Mouse (Mus musculus) kidney, embryonic 16.5 days (tissue): Measurements from ENCODE around the gene Gm20388. TPM values are rescaled to one million over a fixed set of nuclear protein-coding genes. Genes with fewer than 3 reads are reported as not detected.

ENCODE experiments used
- ATAC-seq: fragments of 200-750 bp; cut with Nextera tagmentation; 2 replicates; pipeline ENCODE4 v1.8.0; 2017; ENCODE audit warnings: moderate TSS enrichment; ENCODE audit not compliant: low FRiP score, low TSS enrichment
- H3K27ac ChIP-seq: fragments of 300-500 bp; sonication (generic); 2 replicates; pipeline ENCODE4 v1.5.1; 2014; ENCODE audit warnings: low read length
- H3K27me3 ChIP-seq: fragments of 300-500 bp; sonication (generic); 2 replicates; pipeline ENCODE4 v1.6.1; 2014; ENCODE audit warnings: low read length, control low read depth, mixed read lengths; ENCODE audit not compliant: insufficient read depth
- H3K36me3 ChIP-seq: fragments of 300-500 bp; sonication (generic); 2 replicates; pipeline ENCODE4 v1.6.1; 2014; ENCODE audit warnings: low read length, control low read depth, mixed read lengths; ENCODE audit not compliant: insufficient read depth
- H3K4me1 ChIP-seq: fragments of 300-500 bp; sonication (generic); 2 replicates; pipeline ENCODE4 v1.6.1; 2014; ENCODE audit warnings: low read length, control low read depth, mixed read lengths; ENCODE audit not compliant: insufficient read depth
- H3K4me2 ChIP-seq: fragments of 300-500 bp; sonication (generic); replicated peaks from 2 replicates; pipeline ENCODE4 v1.6.1; 2014; ENCODE audit warnings: low read depth, low read length
- H3K4me3 ChIP-seq: fragments of 300-500 bp; sonication (generic); 2 replicates; pipeline ENCODE4 v1.5.1; 2014; ENCODE audit warnings: mild to moderate bottlenecking, low read length
- H3K9ac ChIP-seq: fragments of 300-500 bp; sonication (generic); replicated peaks from 2 replicates; pipeline ENCODE4 v1.6.1; 2014; ENCODE audit warnings: low read length
- H3K9me3 ChIP-seq: fragments of 300-500 bp; sonication (generic); 2 replicates; pipeline ENCODE4 v1.6.1; 2016; ENCODE audit warnings: low read length, control low read depth
- WGBS: fragments of 180-500 bp; shearing (Covaris S2); extraction: QIAGEN DNeasy Blood & Tissue Kit; methylation state at CpG from one replicate; pipeline ENCODE4 v1.1.7; 2014; 5-methylcytosine and 5-hydroxymethylcytosine counted together
- polyA plus RNA-seq: library from polyadenylated mRNA; unstranded; fragments of >200 nt; fragmentation: Nextera tagmentation; extraction: Ambion mirVana; gene quantifications from 2 replicates; pipeline ENCODE4 v1.2.1, GENCODE M21; 2015

The Gm20388 gene
- polyA plus RNA-seq, 1 experiment from 2014 or later: 7.7 TPM

DNA sequence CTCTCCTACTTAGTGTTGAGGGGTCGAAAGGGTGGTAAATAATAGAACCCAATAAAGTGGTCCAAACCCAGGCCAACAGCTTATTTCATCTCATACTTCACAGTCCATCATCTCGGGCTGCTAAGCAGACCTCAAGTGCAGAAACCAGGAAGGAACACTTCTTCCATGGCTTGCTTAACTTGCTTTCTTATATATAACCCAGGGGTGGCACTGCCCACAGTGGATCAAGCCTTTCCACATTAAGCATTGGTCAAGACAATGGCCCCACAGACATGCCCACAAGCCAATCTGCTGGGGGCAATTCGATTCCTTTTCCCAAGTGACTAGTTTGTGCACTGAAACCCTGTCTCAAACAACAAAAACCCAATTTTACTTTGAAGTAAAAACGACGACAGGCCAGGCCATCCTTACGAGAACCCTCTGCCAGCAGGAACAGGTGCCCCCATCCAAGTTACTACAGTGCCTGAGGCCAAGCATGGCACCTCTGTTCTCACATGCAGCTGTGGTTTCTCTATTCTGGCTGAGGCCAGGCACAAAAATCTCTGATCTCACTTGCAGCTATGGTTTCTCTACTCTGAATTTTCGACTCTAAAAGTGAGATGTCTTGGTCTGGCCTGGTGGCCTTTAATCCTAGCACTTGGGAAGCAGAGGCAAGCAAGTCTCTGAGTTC is 3007.9 kb downstream of the Gm20388 start:
- no peak overlapping the region for H3K9ac ChIP-seq
- 63% methylated on average over 7 of the region's 7 CpGs for WGBS
- H3K4me3 ChIP-seq: no peak overlapping the region
- no peaks in the 10 kb centered on the region for H3K27me3 ChIP-seq
- no peak overlapping the region for H3K27ac ChIP-seq
- peaks cover 8% of the 10 kb centered on the region for H3K36me3 ChIP-seq
- ATAC-seq: no peak
- H3K4me2 ChIP-seq: no peak overlapping the region
- no peaks in the 10 kb centered on the region for H3K9me3 ChIP-seq
- H3K4me1 ChIP-seq: peaks cover 33% of the 10 kb centered on the region

DNA sequence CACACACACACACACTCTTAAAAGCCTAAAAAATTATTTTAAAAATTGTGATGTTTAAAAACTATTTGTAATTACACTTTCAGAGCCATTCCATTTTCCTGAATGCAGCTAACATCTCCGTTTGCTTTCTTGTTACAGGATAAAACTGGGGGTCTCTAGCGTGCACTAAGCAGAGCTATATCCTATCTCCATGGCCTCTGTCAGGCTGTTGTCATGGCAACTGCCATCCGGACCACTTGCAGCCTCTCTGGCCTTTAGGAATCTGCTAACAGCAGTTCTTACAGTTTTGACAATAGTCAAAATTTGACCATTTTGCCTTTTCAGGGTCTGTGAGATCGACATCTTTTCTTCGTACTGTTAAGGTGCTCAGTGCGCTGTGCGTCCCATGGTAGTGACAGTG is 3010.2 kb downstream of the Gm20388 start:
- Histone ChIP-seq H3K9me3 (no peaks in the 10 kb centered on the region), H3K4me2 (no peak overlapping the region), H3K27ac (no peak overlapping the region), H3K4me1 (peaks cover 48% of the 10 kb centered on the region), H3K27me3 (no peaks in the 10 kb centered on the region), H3K36me3 (no peaks in the 10 kb centered on the region; the same call in 1 of the 2 replicates), H3K4me3 (no peak overlapping the region), H3K9ac (no peak overlapping the region)
- no peak for ATAC-seq
- WGBS: 71% methylated on average over 7 of the region's 7 CpGs

DNA sequence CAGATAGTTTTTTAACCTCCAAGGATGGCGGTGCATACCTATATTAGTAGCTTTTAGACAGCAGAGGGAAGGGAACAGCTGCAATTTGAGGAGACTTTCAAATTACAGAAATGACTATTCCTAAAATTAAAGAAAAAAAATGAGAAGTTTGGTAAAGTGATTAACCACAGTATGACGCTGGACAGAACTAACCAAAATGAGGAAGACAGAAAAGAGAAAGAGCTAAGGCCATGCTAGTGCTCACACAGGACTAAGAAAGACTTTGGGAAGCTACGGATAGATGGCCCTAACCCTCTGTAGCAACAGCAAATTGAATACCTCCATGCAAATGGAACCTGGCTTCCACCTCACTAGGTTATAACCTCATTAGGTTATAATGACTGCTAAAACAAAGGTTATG is 3012.3 kb downstream of the Gm20388 start:
- ATAC-seq: no peak
- WGBS: 84% methylated on average over 3 of the region's 3 CpGs
- no peak overlapping the region for H3K9ac ChIP-seq

DNA sequence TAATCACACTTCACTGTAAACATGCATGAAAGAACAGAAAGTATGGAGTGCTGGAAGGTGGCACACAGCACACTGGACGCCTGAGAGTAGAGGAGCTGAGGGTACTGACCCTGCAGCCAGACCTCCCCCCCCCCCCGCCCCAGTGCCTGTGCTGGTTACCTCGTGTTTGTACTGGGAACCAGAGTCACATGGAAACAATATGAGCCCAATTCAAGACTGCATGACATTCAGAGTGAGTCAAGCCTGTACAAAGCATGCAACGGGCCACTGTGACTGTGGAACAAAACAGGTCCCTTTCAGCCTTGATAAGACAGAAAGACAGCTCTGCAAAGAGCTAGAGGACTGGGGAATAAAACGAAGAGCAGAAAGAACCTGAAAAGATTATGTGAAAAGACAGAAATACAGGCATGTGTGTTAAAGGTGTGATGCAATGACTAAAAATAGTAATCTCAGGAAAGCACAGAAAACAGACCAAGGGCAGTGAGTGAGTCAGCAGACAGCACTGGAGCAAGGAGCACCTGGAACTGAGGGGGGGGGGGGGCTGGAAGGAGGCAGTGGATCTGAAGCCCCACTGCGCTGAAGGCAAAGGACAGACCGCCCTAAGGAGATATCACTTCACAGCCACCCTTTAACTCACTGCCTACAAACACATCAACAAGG is 3012.9 kb downstream of the Gm20388 start:
- H3K4me2 ChIP-seq: no peak overlapping the region
- H3K27me3 ChIP-seq: no peaks in the 10 kb centered on the region
- no peak overlapping the region for H3K9ac ChIP-seq
- 0 out of 2 replicates have a peak, but pooled peaks cover under 1% of the 10 kb centered on the region for H3K36me3 ChIP-seq
- no peak overlapping the region for H3K27ac ChIP-seq
- H3K9me3 ChIP-seq: no peaks in the 10 kb centered on the region
- no peak for ATAC-seq
- 61% methylated on average over 7 of the region's 7 CpGs for WGBS
- no peak overlapping the region for H3K4me3 ChIP-seq
- H3K4me1 ChIP-seq: peaks cover 33% of the 10 kb centered on the region

More for the DNA sequence above, 3012.3 kb downstream of the Gm20388 start:
- Histone ChIP-seq H3K4me3 (no peak overlapping the region), H3K4me1 (peaks cover 39% of the 10 kb centered on the region), H3K9me3 (no peaks in the 10 kb centered on the region), H3K27ac (no peak overlapping the region), H3K4me2 (no peak overlapping the region), H3K36me3 (no peaks in the 10 kb centered on the region), H3K27me3 (no peaks in the 10 kb centered on the region)

DNA sequence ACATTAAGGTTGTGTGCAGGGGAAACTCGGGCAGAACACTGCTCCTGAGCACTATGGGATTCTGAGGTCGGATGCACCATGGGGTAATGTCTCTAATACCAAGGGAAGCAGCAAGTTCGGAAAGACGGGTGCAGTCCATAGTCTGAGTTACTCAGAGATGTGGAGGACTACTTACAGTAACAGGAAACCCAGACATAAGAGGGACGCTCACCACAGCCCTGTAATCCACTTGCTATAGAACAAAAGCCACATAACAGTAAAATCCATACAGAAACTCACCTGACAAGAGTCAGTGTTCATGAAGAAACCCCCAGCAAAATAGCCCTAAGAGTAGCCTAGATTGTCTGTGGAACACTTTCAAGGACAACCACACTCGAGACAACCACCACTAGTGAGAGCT is 3013.4 kb downstream of the Gm20388 start:
- no peak overlapping the region for H3K27ac ChIP-seq
- 0 out of 2 replicates have a peak, but pooled peaks cover 4% of the 10 kb centered on the region for H3K36me3 ChIP-seq
- no peak overlapping the region for H3K4me3 ChIP-seq
- WGBS: 68% methylated on average over 6 of the region's 6 CpGs
- no peak overlapping the region for H3K4me2 ChIP-seq
- H3K9me3 ChIP-seq: no peaks in the 10 kb centered on the region
- H3K27me3 ChIP-seq: no peaks in the 10 kb centered on the region
- H3K4me1 ChIP-seq: peaks cover 28% of the 10 kb centered on the region
- no peak for ATAC-seq
- no peak overlapping the region for H3K9ac ChIP-seq

DNA sequence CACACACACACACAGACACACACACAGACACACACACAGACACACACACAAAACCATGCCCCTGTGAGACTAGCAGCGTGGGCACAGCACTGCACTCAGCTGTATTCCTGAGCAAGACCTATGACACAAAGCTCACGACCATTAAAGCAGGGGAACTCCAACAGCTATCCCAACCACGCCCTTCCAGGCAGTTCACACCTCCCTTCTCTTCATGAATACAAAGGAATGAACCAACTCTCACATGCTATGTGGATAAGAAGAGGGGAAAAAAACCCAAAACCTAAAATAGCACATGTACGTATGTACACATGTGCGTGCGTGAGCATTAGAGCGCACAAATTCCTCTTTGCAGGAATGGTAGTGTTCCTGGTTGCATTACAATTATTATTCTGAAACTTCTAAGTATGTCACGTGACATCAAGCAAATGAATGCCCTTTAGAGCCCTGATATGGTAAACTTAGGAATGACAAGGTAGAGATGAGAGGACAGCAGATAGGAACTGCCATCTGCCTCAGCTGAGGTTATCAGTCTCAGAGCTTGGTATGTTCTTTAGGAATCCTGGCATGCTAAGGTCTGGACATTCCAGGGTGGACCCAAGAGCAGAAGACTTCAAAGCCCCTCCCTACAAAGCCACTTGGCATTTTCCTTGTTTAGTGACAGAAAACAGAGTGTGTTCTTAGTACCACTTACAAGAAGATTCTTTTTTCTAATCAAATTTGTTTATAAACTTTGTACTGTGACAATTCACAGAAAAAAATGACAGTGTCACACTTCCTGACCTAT is 3015.5 kb downstream of the Gm20388 start:
- 83% methylated on average over 8 of the region's 8 CpGs for WGBS
- H3K4me1 ChIP-seq: peaks cover 23% of the 10 kb centered on the region; the same call in 1 of the 2 replicates
- H3K27me3 ChIP-seq: no peaks in the 10 kb centered on the region
- H3K4me3 ChIP-seq: no peak overlapping the region
- H3K36me3 ChIP-seq: 0 out of 2 replicates have a peak, but pooled peaks cover 4% of the 10 kb centered on the region
- ATAC-seq: no peak
- H3K27ac ChIP-seq: no peak overlapping the region
- H3K9me3 ChIP-seq: no peaks in the 10 kb centered on the region
- H3K9ac ChIP-seq: no peak overlapping the region
- H3K4me2 ChIP-seq: no peak overlapping the region

DNA sequence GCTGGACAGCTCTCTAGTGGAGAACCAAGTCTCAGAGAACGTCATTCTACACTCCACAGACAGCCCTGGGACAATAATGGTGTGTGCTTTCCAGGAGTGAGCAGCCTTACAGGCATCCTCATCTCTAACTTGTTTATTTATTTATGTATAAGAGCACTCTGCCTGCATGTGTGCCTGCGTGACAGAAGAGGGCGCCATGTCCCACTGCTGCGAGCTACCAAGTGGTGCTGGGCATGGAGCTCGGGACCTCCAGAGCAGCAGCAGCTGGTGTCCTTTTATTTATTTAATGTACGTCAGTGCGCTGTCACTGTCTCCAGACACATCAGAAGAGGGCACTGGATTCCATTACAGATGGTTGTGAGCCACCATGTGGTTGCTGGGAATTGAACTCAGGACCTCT is 3016.1 kb downstream of the Gm20388 start:
- WGBS: 80% methylated on average over 7 of the region's 7 CpGs

DNA sequence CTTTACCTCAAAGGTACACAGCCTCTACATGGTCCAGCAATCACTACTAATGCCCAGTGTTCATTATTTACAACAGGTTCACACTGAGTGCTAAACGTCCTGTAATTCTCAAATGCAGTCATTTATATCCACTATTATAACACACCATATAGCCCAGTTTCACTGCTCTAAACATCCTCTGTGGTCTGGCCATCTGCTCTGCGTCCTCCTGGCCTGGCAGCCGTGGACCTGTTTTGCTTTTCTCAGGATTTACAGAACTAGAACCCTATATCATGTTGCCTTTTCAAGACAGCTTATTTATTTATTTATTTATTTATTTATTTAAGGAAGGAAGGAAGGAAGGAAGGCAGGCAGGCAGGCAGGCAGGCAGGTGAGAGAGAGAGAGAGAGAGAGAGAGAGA is 3017.2 kb downstream of the Gm20388 start:
- 46% methylated on average over 3 of the region's 3 CpGs for WGBS
- no peaks in the 10 kb centered on the region for H3K27me3 ChIP-seq
- H3K4me2 ChIP-seq: no peak overlapping the region
- 0 out of 2 replicates have a peak, but pooled peaks cover 4% of the 10 kb centered on the region for H3K36me3 ChIP-seq
- peaks cover 29% of the 10 kb centered on the region; the same call in 1 of the 2 replicates for H3K4me1 ChIP-seq
- no peak for ATAC-seq
- H3K4me3 ChIP-seq: no peak overlapping the region
- H3K9me3 ChIP-seq: no peaks in the 10 kb centered on the region
- H3K9ac ChIP-seq: no peak overlapping the region
- no peak overlapping the region for H3K27ac ChIP-seq

More for the DNA sequence above, 3016.1 kb downstream of the Gm20388 start:
- Histone ChIP-seq H3K36me3 (0 out of 2 replicates have a peak, but pooled peaks cover 4% of the 10 kb centered on the region), H3K9ac (no peak overlapping the region), H3K9me3 (no peaks in the 10 kb centered on the region), H3K4me2 (no peak overlapping the region), H3K27ac (no peak overlapping the region), H3K4me3 (no peak overlapping the region), H3K4me1 (peaks cover 23% of the 10 kb centered on the region; the same call in 1 of the 2 replicates), H3K27me3 (no peaks in the 10 kb centered on the region)
- ATAC-seq: no peak

DNA sequence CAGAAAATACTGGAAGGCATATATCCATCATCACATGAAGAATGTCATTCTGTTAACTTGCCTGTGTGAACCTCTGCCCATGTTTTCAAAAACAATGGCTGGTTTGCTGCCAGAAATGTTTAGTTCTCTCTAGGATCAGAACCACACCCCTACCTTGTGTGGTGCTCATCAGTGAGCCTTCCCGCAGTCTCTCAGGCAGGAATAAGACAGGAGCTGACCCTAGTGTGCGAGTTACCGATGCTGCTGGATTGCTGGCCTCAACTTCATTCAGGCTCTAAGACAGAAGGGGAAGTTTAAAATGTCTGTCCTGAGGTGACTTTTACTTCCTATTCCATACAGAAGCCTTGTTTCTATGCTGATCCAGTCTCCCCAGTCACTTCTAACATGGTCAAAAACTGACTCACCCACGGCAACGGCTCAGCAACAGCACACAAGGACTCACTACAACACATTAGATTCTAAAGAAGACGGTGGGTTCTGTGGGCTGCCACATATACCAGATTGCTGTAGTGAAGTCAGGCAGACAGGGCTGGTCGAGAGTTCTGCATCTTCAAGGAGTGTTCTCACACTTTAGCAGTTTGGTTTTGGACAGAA is 3018.1 kb downstream of the Gm20388 start:
- Histone ChIP-seq H3K27me3 (no peaks in the 10 kb centered on the region), H3K4me2 (no peak overlapping the region), H3K4me1 (peaks cover 30% of the 10 kb centered on the region; the same call in 1 of the 2 replicates), H3K9ac (no peak overlapping the region), H3K27ac (no peak overlapping the region), H3K36me3 (0 out of 2 replicates have a peak, but pooled peaks cover 4% of the 10 kb centered on the region), H3K9me3 (no peaks in the 10 kb centered on the region), H3K4me3 (no peak overlapping the region)
- 85% methylated on average over 7 of the region's 7 CpGs for WGBS
- no peak for ATAC-seq
